8 mouse cellular contexts compared by ENCODE assay signal in the genomic region with DNA sequence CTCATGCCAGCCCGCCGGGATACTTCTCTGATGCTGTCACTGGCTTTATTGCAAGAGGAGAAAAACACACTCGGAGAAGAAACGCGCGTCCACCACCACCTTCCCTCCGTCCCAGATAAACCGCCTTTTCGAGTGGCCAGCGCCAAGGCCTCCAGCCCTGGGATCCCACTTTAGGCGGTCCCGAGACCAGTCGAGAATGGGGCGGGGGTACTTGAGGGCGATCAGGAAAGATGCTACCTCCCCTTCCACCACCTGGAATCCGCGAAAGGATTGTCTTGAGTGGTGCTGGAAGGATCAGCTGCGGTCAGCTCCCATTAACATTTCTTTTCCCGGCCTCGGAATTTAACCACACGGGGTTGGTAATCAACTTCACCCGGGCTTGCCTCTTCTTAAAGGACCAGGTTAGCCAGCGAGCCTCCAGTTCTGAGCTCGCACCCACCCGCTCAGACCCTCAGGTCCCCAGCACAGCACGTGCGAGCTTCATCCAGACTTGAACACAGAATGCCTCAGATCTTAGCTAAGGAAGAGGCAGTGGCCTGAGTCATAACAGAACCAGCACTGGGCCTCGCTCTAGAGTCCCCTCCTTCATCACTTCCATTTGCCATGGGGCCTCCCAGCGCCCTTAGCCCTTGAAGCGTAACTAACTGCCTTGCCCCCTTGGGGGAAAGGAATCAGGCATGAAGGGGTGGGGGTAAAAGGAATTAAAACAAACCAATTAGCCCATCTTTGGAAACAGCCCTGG.
DNase-seq lines count a peak whose midpoint lies in the region; ATAC-seq lines count a peak whose summit lies in the region.

No protein-coding gene starts in this region.

- no peaks in the 10 kb centered on the region for H3K36me3 ChIP-seq in lung, embryonic 15.5 days
- H3K36me3 ChIP-seq in heart, embryonic 16.5 days (ENCODE audit: control insufficient read depth, insufficient read depth), result no peaks in the 10 kb centered on the region
- H3K36me3 ChIP-seq in limb, embryonic 12.5 days, result no peaks in the 10 kb centered on the region
- H3K36me3 ChIP-seq in neural tube, embryonic 15.5 days, result no peaks in the 10 kb centered on the region

- peak overlapping the region; percentile 66 for H3K4me3 ChIP-seq in lung, embryonic 15.5 days
- peak overlapping the region; percentile 75 for H3K4me3 ChIP-seq in heart, embryonic 16.5 days (ENCODE audit: low read length)
- peak overlapping the region; percentile 68 for H3K4me3 ChIP-seq in limb, embryonic 12.5 days (replicated peaks)
- H3K4me3 ChIP-seq in neural tube, embryonic 15.5 days (replicated peaks), result peak overlapping the region; percentile 67

- peaks cover 39% of the 10 kb centered on the region for H3K27me3 ChIP-seq in lung, embryonic 15.5 days
- peaks cover 14% of the 10 kb centered on the region for H3K27me3 ChIP-seq in heart, embryonic 16.5 days (ENCODE audit: control insufficient read depth, insufficient read depth, low read length)
- H3K27me3 ChIP-seq in limb, embryonic 12.5 days, result peaks cover 64% of the 10 kb centered on the region
- peaks cover 7% of the 10 kb centered on the region; the same call in 1 of the 2 replicates for H3K27me3 ChIP-seq in neural tube, embryonic 15.5 days (replicated peaks)

- 6% methylated on average over 30 of the region's 30 CpGs for WGBS in lung, embryonic 15.5 days
- WGBS in heart, embryonic 16.5 days, result 11% methylated on average over 30 of the region's 30 CpGs
- WGBS in limb, embryonic 12.5 days, result 1% methylated on average over 30 of the region's 30 CpGs
- WGBS in neural tube, embryonic 15.5 days, result 4% methylated on average over 30 of the region's 30 CpGs

- peak overlapping the region; percentile 26; the same call in 1 of the 2 replicates for H3K27ac ChIP-seq in lung, embryonic 15.5 days
- 0 out of 2 replicates have a peak overlapping the region, but pooled peaks have one; percentile 66 for H3K27ac ChIP-seq in heart, embryonic 16.5 days (ENCODE audit: low read length)
- no peak overlapping the region for H3K27ac ChIP-seq in limb, embryonic 12.5 days
- H3K27ac ChIP-seq in neural tube, embryonic 15.5 days (replicated peaks), result peak overlapping the region; percentile 67

- H3K4me2 ChIP-seq in lung, embryonic 15.5 days, result peak overlapping the region; percentile 96
- peak overlapping the region; percentile 98 for H3K4me2 ChIP-seq in heart, embryonic 16.5 days (ENCODE audit: low read depth, low read length)
- H3K4me2 ChIP-seq in limb, embryonic 12.5 days, result peak overlapping the region; percentile 94
- H3K4me2 ChIP-seq in neural tube, embryonic 15.5 days, result peak overlapping the region; percentile 98

- no peak for ATAC-seq in lung, embryonic 15.5 days (ENCODE audit: borderline replicate concordance, extremely low read depth, low FRiP score, low TSS enrichment)
- no peak for ATAC-seq in heart, embryonic 16.5 days (replicated peaks; ENCODE audit: extremely low read depth, insufficient read depth, low FRiP score)
- ATAC-seq in limb, embryonic 12.5 days (ENCODE audit: insufficient number of reproducible peaks, insufficient read depth, low FRiP score, low TSS enrichment, low read depth), result no peak
- ATAC-seq in neural tube, embryonic 15.5 days (ENCODE audit: low FRiP score), result no peak

- no peaks in the 10 kb centered on the region for H3K9me3 ChIP-seq in lung, embryonic 15.5 days
- H3K9me3 ChIP-seq in heart, embryonic 16.5 days (replicated peaks; ENCODE audit: control insufficient read depth, low read length), result no peaks in the 10 kb centered on the region
- no peaks in the 10 kb centered on the region for H3K9me3 ChIP-seq in limb, embryonic 12.5 days
- no peaks in the 10 kb centered on the region for H3K9me3 ChIP-seq in neural tube, embryonic 15.5 days (replicated peaks)

- H3K4me1 ChIP-seq in lung, embryonic 15.5 days, result peaks cover 28% of the 10 kb centered on the region
- H3K4me1 ChIP-seq in heart, embryonic 16.5 days (ENCODE audit: control insufficient read depth, insufficient read depth, low read length), result peaks cover 31% of the 10 kb centered on the region
- peaks cover 29% of the 10 kb centered on the region for H3K4me1 ChIP-seq in limb, embryonic 12.5 days (replicated peaks)
- H3K4me1 ChIP-seq in neural tube, embryonic 15.5 days, result peaks cover 53% of the 10 kb centered on the region

- DNase-seq in lung, postnatal 25 days (ENCODE audit: low spot score), result no peak
- DNase-seq in cerebellum, adult 18-20 months, result no peak
- no peak for DNase-seq in cerebellum, adult 8-10 months
- DNase-seq in frontal cortex, postnatal 14 days (ENCODE audit: low spot score in 2 of 2), result no peak

- peak overlapping the region; percentile 48 for H3K9ac ChIP-seq in lung, embryonic 15.5 days
- H3K9ac ChIP-seq in heart, embryonic 16.5 days (ENCODE audit: low read length), result peak overlapping the region; percentile 73
- H3K9ac ChIP-seq in limb, embryonic 12.5 days (replicated peaks), result peak overlapping the region; percentile 59
- H3K9ac ChIP-seq in neural tube, embryonic 15.5 days (replicated peaks), result peak overlapping the region; percentile 66
